Mouse (Mus musculus): ENCODE measurements around the gene Snrpa. TPM values are rescaled to one million over a fixed set of nuclear protein-coding genes. Genes with fewer than 3 reads are reported as not detected.
A peak's percentile ranks its signal among the peaks of the same experiment; 100 is the strongest.
"Not testable (repeated sequence)": the region's sequence is repeated elsewhere in the genome, so short reads cannot be mapped to it uniquely, and the experiment has no call there.

The Snrpa gene
- total RNA-seq (2017) = 20.4 and 25.8 TPM in 2 replicates

GRCm38 (mm10) chr7:27195681-27196611 lies at the start of gene Snrpa, which contains the start of gene BC024978:
Gene Snrpa, minus strand, starts transcription at chr7:27196271.
Gene BC024978, plus strand, starts transcription at chr7:27195781.
- peak; percentile 96 for ATAC-seq (ENCODE audit: extremely low read depth, insufficient number of reproducible peaks, low FRiP score, poor library complexity, severe bottlenecking)

GRCm38 (mm10) chr7:27244088-27244487 lies 48.0 kb upstream of the Snrpa start:
- not testable (repeated sequence) for ATAC-seq (ENCODE audit: extremely low read depth, insufficient number of reproducible peaks, low FRiP score, poor library complexity, severe bottlenecking)

DNA sequence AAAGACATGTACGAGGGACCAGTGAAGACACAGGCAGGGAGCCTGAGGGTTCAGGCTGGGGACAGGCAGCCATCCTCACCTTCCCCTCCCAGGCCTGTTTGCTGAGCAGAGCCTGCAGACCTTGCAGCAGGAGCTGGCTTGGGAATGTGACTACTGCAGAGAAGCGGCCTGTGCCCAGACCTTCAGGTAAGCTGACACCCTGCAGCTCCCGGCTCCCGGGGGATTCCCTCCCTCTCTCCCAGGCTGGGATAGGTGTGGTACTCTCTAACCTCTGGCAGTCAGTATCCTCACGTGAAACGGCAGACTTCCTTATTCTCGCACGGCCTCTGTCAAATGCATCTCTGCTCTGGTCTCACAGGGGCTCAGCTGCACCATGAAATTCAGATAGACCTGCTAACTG lies 47.1 kb upstream of the Snrpa start:
- no peak for ATAC-seq (ENCODE audit: extremely low read depth, insufficient number of reproducible peaks, low FRiP score, poor library complexity, severe bottlenecking)

DNA sequence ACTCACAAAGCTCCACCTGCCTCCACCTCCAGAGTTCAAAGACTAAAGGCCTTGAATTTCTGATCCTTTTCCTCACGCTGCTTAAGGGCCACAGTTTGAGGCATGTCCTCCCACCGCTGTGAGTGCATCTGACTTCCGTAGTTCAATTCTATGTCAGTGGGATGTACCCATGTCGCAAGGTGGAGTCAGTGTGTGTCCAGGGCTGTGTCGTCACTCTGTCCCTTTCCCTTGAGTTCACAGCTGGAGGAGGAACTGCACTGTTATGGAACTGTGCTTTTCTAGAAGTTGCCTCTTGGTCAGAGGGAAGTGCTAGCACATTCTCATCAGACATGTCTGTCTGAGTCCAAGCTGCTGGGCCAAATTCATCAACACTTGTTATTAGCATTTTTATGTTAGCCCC lies 42.5 kb upstream of the Snrpa start:
- ATAC-seq (ENCODE audit: extremely low read depth, insufficient number of reproducible peaks, low FRiP score, poor library complexity, severe bottlenecking) = peak; percentile 59; the same call in 1 of the 2 replicates

- no peak for ATAC-seq (ENCODE audit: extremely low read depth, insufficient number of reproducible peaks, low FRiP score, poor library complexity, severe bottlenecking)
Measured at GRCm38 (mm10) chr7:27237527-27237926, 41.5 kb upstream of the Snrpa start.

DNA sequence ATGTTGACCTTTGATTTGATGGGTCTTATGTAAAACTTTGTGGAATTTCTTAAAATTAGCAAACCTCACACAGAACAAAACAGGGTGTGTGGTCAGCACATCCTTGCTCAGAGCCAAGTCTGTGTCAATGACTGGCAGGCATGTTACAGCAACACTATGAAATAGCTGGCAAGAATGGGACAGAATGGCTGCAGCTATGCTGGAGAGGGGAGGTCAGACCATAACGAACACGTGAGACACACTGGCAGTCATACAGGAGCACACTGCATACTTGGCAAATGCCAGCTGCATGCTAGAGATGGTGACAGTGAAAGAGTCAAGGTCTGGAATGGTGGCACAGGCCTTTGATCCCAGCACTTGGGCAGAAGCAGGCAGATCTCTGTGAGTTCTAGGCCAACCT lies 39.7 kb upstream of the Snrpa start:
- no peak for ATAC-seq (ENCODE audit: extremely low read depth, insufficient number of reproducible peaks, low FRiP score, poor library complexity, severe bottlenecking)

- ATAC-seq (ENCODE audit: extremely low read depth, insufficient number of reproducible peaks, low FRiP score, poor library complexity, severe bottlenecking) = no peak
Measured at GRCm38 (mm10) chr7:27233300-27233699, 37.2 kb upstream of the Snrpa start.

GRCm38 (mm10) chr7:27232781-27233281 lies 36.8 kb upstream of the Snrpa start, which contains the start of gene Coq8b:
Gene Coq8b, plus strand, starts transcription at chr7:27233023.
- ATAC-seq (ENCODE audit: extremely low read depth, insufficient number of reproducible peaks, low FRiP score, poor library complexity, severe bottlenecking) = peak; percentile 91

- no peak for ATAC-seq (ENCODE audit: extremely low read depth, insufficient number of reproducible peaks, low FRiP score, poor library complexity, severe bottlenecking)
Measured at GRCm38 (mm10) chr7:27231693-27232331, 35.7 kb upstream of the Snrpa start.

DNA sequence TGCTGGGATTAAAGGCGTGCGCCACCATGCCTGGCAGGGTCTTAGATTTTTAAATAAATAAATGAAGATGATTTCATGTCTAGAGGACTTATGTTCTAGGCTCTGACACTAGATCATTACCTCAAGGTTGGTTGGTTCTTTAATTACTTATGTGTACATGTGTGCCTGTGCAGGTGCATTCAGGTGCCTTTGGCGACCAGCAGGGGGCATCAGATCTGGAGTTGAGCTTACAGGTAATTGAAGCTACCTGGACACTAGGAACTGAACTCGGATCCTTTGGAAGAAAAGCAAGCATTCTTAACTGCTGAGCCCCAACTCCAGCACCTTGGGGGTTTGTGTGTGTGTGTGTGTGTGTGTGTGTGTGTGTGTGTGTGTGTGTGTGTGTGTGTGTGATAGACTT lies 34.7 kb upstream of the Snrpa start:
- no peak for ATAC-seq (ENCODE audit: extremely low read depth, insufficient number of reproducible peaks, low FRiP score, poor library complexity, severe bottlenecking)

DNA sequence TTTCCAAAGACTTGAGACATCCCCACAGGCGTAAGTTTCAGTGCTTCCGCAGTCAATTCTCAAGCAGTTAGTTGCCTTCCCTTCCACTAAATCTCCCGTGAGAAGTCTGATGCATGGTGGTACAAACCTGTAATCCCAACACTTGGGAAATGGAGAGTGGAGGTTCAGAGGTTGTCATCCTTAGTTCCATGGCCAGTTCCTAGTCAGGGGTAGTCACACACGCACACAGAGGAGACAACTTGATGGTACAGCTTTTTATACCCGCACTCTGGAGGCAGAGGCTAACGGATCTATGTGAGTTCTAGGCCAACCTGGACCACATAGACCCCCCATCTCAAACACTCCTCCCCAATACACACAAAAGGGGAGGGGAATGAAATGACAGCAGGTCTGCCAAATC lies 32.8 kb upstream of the Snrpa start:
- ATAC-seq (ENCODE audit: extremely low read depth, insufficient number of reproducible peaks, low FRiP score, poor library complexity, severe bottlenecking) = no peak

GRCm38 (mm10) chr7:27228281-27228821 lies 32.3 kb upstream of the Snrpa start, which contains the start of gene Itpkc:
Gene Itpkc, minus strand, starts transcription at chr7:27228661.
- peak; percentile 84 for ATAC-seq (ENCODE audit: extremely low read depth, insufficient number of reproducible peaks, low FRiP score, poor library complexity, severe bottlenecking)

GRCm38 (mm10) chr7:27227676-27228075 lies 31.6 kb upstream of the Snrpa start:
- no peak for ATAC-seq (ENCODE audit: extremely low read depth, insufficient number of reproducible peaks, low FRiP score, poor library complexity, severe bottlenecking)

DNA sequence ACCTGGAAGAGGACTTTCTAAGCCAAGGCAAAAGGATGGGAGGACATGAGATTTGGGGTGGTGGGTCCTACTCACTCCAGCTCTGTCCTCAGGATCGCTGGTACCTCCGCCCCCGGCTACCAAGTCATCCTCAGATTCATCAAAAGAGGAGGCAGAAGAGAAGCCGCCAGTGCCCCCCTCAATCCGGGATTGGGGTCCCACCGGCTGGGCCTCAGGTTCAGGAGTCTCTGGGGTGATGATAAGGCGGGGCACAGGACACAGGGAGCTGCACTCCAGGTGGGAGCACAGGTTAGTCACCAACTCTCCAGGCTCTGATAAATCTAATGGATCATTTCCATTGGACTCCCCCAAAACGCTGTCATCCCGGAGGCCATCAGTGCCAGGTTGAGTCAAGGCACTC lies 31.2 kb upstream of the Snrpa start:
- ATAC-seq (ENCODE audit: extremely low read depth, insufficient number of reproducible peaks, low FRiP score, poor library complexity, severe bottlenecking) = no peak

DNA sequence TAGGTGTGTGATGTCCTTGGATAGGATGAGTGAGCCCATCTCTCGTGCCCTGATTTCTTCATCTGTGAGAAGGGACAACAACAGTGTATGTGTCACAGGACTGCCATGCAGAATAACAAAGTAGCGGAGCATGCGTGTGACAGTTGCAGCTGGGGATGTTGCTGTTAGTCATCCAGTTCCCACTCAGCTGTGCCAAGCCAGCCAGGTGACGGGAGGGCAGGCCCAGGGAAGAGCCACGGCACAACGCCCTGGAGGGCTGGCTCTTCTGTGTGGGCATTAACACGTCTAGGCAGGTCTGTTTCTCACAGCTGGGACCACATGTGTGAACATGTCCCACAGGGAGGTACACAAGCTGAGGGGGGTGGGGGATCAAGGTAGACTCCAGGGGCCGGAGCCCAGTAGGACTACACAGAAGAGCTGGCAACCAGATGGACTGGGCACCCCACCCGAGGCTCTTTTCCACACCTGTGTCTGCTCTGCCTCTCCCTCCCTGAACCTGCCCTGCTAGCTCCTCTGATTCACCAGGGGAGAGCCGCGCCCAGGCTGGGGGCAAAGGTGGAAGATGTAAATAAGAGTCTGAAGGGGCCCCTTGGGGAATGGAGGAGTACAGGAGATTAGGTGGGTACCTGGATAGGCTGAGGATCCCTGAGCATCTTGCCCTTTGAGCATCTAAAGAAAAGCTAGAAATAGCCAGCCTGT lies 29.0 kb upstream of the Snrpa start:
- ATAC-seq (ENCODE audit: extremely low read depth, insufficient number of reproducible peaks, low FRiP score, poor library complexity, severe bottlenecking) = no peak

- ATAC-seq (ENCODE audit: extremely low read depth, insufficient number of reproducible peaks, low FRiP score, poor library complexity, severe bottlenecking) = no peak
Measured at GRCm38 (mm10) chr7:27222538-27222937, 26.5 kb upstream of the Snrpa start.

DNA sequence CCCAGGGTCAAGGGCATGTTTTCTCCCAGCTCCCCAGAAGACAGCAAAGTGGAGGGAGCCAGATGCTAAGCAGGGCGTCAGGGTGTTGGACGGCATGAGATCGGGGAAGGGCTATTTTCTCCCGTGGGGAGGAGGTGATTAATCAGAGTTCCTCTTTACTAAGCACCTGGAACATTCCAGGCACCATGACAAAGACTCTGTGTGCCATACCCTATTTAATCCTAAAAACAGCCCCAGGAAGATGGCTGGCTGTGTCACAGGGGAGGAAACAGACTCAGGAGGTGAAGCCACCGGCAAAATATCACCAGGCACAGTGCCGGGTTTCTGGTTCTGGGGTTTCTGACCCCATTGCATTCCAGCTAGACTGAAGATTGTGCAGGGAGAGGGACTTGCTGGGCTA lies 25.9 kb upstream of the Snrpa start:
- ATAC-seq (ENCODE audit: extremely low read depth, insufficient number of reproducible peaks, low FRiP score, poor library complexity, severe bottlenecking) = no peak

- ATAC-seq (ENCODE audit: extremely low read depth, insufficient number of reproducible peaks, low FRiP score, poor library complexity, severe bottlenecking) = no peak
Measured at GRCm38 (mm10) chr7:27219937-27220336, 23.9 kb upstream of the Snrpa start.

DNA sequence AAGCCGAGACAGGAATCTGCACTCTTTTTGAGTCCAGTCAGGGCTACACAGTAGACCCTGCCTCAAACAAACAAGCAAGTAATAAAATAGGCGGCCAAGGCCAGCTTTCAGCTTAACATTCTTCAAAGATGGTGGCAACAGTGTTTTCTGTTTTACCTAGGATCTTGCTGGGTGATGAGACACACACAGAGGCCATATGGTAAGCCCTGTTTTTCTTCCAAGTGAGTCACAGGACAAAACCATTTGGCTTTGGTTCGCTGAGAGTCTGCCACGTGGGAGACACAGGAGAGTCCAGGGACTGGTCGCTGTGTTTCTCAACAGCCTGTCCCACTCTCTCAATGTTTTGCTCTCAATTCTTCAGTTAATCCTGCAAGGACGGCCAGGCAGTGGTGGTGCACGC lies 22.5 kb upstream of the Snrpa start:
- no peak for ATAC-seq (ENCODE audit: extremely low read depth, insufficient number of reproducible peaks, low FRiP score, poor library complexity, severe bottlenecking)

Measured in neutrophil, adult 5-6 weeks (primary cell).